Mouse (Mus musculus) brown adipose tissue, adult 24 weeks (tissue): ENCODE data around the gene Trpv2. TPM values are rescaled to one million over a fixed set of nuclear protein-coding genes. Genes with fewer than 3 reads are reported as not detected.
"Not testable (repeated sequence)": the region's sequence is repeated elsewhere in the genome, so short reads cannot be mapped to it uniquely, and the experiment has no call there.

Source experiments
- H3K27ac ChIP-seq: fragments of 200-500 bp; replicated peaks from 2 replicates; pipeline ENCODE4 v1.5.1; 2012; ENCODE audit warnings: low read depth, mild to moderate bottlenecking, low read length
- H3K4me1 ChIP-seq: fragments of 200-500 bp; 2 replicates; pipeline ENCODE4 v1.6.1; 2012; ENCODE audit warnings: low read length, mixed read lengths; ENCODE audit not compliant: control insufficient read depth, insufficient read depth, insufficient read length
- H3K4me3 ChIP-seq: fragments of 200-500 bp; 2 replicates; pipeline ENCODE4 v1.5.1; 2012; ENCODE audit warnings: low read depth, mild to moderate bottlenecking, low read length, moderate library complexity; ENCODE audit not compliant: insufficient read depth
- polyA plus RNA-seq: library from polyadenylated mRNA; stranded (reverse); fragments of >200 nt; gene quantifications from 2 replicates; pipeline ENCODE4 v1.2.4, GENCODE M21; 2012; ENCODE audit not compliant: missing spikeins, insufficient read depth, insufficient read length

Trpv2 gene
- polyA plus RNA-seq, 1 experiment = 1.0 TPM

DNA sequence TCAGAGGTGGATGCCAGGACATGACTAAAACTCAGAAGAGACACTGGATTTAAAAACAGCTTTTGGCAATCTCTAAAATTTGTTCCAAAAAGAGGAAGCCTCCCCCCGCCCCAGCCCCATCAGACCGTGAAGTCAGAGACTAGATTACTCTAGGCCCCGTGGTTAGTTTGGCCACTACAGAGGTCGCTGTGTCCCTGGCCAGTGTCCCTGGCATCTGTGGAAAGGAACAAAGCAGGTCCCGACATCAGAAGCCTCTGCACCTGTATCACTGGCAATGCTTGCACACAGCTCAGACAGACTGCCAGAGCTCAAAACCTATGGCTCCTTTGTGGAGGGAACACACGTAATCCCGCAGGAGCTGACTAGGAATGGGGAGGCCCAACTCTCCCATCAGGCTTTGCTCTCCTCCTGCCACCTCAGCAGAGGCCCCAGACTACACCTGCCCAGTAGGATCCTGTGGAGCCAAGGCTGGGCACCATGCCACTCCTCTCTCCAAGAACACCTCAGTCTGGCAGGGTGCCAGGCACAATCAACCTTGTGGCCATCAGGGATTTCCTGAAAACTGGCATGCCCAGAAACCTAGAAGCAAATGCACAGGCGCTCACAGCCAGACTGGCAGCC is 68.8 kb downstream of the Trpv2 start:
- no peaks in the 10 kb centered on the region; the same call in none of the 2 replicates for H3K4me1 ChIP-seq
- no peak overlapping the region for H3K27ac ChIP-seq
- no peak overlapping the region for H3K4me3 ChIP-seq

- no peak overlapping the region for H3K4me3 ChIP-seq
- H3K27ac ChIP-seq = no peak overlapping the region
- H3K4me1 ChIP-seq = no peaks in the 10 kb centered on the region; the same call in none of the 2 replicates
Measured at GRCm38 (mm10) chr11:62643681-62644363, 69.5 kb downstream of the Trpv2 start.

GRCm38 (mm10) chr11:62644602-62645336 is 70.5 kb downstream of the Trpv2 start:
- no peak overlapping the region for H3K27ac ChIP-seq
- no peaks in the 10 kb centered on the region; the same call in none of the 2 replicates for H3K4me1 ChIP-seq
- H3K4me3 ChIP-seq = no peak overlapping the region

DNA sequence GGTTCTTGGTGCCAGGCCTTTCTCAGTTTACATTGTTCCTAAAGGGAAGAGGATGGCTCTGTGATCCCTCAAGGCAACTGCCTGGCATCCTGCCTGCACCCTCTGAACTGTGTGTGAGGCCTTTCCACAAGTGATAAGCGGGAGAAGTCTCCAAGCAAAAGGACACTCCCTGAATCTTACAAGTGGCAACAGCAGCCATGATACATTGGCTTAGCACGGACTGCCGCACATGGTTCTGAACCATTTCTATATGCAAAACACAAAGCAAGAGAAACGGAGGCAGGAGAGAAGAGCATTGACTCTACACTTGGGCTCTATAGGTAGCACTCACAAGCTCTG is 71.0 kb downstream of the Trpv2 start:
- no peak overlapping the region for H3K27ac ChIP-seq
- no peaks in the 10 kb centered on the region; the same call in none of the 2 replicates for H3K4me1 ChIP-seq
- H3K4me3 ChIP-seq = no peak overlapping the region

DNA sequence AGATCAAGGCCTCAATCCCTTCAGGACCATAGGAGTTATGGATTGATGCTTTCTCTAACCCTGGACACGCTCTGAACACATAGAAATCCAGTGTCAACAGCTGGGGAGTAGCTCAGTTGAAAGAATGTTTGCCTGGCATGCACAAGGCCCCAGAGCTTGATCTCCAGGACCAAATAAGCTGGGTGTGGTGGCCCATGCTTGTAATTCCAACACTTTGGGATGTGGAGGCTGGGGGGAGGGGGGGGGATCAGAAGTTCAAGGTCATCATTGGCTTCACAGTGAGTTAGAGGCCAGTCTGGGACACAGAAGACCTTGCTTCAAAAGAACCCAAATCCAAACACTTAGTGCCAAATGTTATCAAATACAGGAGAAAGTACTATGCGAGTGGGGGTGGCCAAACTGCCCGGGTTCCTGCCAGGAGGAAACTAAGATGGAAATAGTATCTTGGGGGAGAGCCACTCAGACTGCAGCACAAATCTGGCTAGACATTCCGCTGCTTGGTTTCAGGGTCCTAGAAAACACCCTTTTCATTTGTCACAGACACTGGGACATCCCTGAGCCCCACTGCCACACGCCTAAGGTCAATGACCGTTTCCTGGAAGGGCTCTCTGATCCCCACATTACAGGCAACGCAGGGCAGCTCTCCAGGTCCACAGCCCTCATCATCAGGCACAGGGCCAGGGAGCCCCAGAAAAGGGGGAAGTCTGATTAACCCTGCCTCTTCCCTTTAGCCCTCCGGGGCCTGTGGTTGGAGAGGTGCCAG is 71.6 kb downstream of the Trpv2 start:
- H3K27ac ChIP-seq = no peak overlapping the region
- H3K4me1 ChIP-seq = no peaks in the 10 kb centered on the region; the same call in none of the 2 replicates
- no peak overlapping the region for H3K4me3 ChIP-seq

DNA sequence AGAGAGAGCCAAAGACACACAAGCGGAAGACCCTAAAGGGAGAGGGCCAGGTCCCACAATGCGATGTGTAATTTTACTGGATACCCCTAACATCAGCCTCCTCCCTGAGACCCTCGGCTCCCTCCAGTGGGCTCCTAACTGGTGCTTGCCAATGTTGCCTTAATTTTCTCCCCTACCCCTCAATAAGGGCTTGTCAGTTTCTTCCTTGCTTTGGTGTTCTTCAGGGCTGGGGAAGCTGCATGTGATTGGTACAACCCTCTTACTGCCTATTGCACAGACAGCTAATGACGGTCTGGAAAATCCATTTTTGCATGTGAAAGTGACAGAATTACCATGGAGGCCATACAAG is 72.2 kb downstream of the Trpv2 start:
- Histone ChIP-seq H3K4me1 (no peaks in the 10 kb centered on the region; the same call in none of the 2 replicates), H3K4me3 (0 out of 2 replicates have a peak overlapping the region, but pooled peaks have one; percentile 10), H3K27ac (no peak overlapping the region)

DNA sequence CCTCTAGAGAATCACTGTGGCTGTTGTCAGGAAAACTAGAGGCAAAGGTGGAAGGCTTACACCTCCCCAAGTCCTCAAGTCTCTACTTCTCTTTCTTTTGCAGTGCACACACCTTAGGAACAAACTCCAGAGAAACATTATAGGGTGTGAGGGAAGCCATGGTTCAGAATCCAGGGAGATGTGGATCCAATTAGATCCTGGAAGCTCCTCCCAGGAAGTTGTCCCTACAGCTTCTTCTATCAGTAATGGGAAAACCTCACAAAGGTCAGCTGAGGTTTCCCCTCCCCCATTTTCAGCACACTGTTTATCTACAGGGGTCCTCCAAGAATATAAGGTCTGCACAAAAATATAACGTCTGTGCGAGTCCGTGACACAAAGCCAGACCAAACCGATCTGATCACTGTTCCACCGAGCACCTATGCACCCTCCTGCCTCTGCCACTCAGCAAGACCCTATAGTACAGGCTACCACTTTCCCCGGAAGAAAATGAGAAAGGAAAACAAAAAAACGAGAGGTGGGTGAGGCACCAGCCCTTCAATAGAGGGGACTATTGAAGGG is 72.8 kb downstream of the Trpv2 start:
- Histone ChIP-seq H3K27ac (no peak overlapping the region), H3K4me3 (peak overlapping the region; percentile 67), H3K4me1 (no peaks in the 10 kb centered on the region; the same call in none of the 2 replicates)

- H3K4me1 ChIP-seq = no peaks in the 10 kb centered on the region; the same call in none of the 2 replicates
- H3K4me3 ChIP-seq = peak within 1 kb of the TSS; percentile 80
- no peak within 1 kb of the TSS for H3K27ac ChIP-seq
Measured at GRCm38 (mm10) chr11:62647661-62648590, 73.6 kb downstream of the Trpv2 start, which contains the start of gene Lrrc75a. Gene Lrrc75a, minus strand, starts transcription at chr11:62648523.

- Histone ChIP-seq H3K27ac (no peak within 1 kb of the TSS), H3K4me3 (peak within 1 kb of the TSS; percentile 80), H3K4me1 (no peaks in the 10 kb centered on the region; the same call in none of the 2 replicates)
Measured at GRCm38 (mm10) chr11:62648591-62649391, 74.5 kb downstream of the Trpv2 start, which contains the start of gene Mmgt2. Gene Mmgt2, plus strand, starts transcription at chr11:62648664.

GRCm38 (mm10) chr11:62649803-62650202 is 75.5 kb downstream of the Trpv2 start:
- not testable (repeated sequence) for H3K4me3 ChIP-seq, H3K27ac ChIP-seq

More at GRCm38 (mm10) chr11:62649803-62650202, 75.5 kb downstream of the Trpv2 start:
- H3K4me1 ChIP-seq = not testable (repeated sequence)
